ENCODE assay signal across 13 mouse cellular contexts in genomic region chr3:43719768-43720383, GRCm38 (mm10).
DNase-seq lines count a peak whose midpoint lies in the region; ATAC-seq and TF ChIP-seq lines count a peak whose summit lies in the region.
"Had no signal": no experiment of that assay in that cellular context is flagged by ENCODE, and none has a peak within 500 bp of the region (broad histone marks: within the 10 kb centered on the region; RNA-seq: fewer than 3 reads in every experiment).

No protein-coding gene starts in this region.

- no peak for TF ChIP-seq EP300 in liver, postnatal 0 days (IDR thresholded peaks at IDR 0.05; ENCODE audit: low read depth)

- H3K4me3 ChIP-seq in forebrain, embryonic 12.5 days (replicated peaks), result no peak overlapping the region
- H3K4me3 ChIP-seq in forebrain, postnatal 0 days (ENCODE audit: low read depth, low read length), result no peak overlapping the region
- no peak overlapping the region for H3K4me3 ChIP-seq in midbrain, postnatal 0 days (ENCODE audit: low read depth, low read length)
- H3K4me3 ChIP-seq in liver, postnatal 0 days (ENCODE audit: low read depth, low read length), result no peak overlapping the region
- H3K4me3 ChIP-seq: heart, adult 2 months had no signal

- no peak for DNase-seq in forebrain, postnatal 0 days
- DNase-seq in 416B (ENCODE audit: low read depth), result peak; percentile 1
- peak; percentile 1 for DNase-seq in embryo, embryonic 9.5 days (ENCODE audit: extremely low spot score)
- no peak for DNase-seq in midbrain, postnatal 0 days (ENCODE audit: low spot score)
- no peak for DNase-seq in frontal cortex, adult 2 months (ENCODE audit: extremely low spot score in 1 of 2, low spot score in 1 of 2)
- DNase-seq in layer of hippocampus, postnatal 25 days (ENCODE audit: extremely low spot score in 1 of 2, low spot score in 1 of 2), result no peak
- no peak for DNase-seq in liver, postnatal 0 days
- DNase-seq: cerebellum, postnatal 36 days; kidney, postnatal 14 days; liver had no signal

- H3K9me3 ChIP-seq in forebrain, embryonic 12.5 days, result no peaks in the 10 kb centered on the region
- no peaks in the 10 kb centered on the region for H3K9me3 ChIP-seq in forebrain, postnatal 0 days (ENCODE audit: low read length)
- no peaks in the 10 kb centered on the region for H3K9me3 ChIP-seq in midbrain, postnatal 0 days (ENCODE audit: low read length)
- H3K9me3 ChIP-seq in liver, postnatal 0 days (ENCODE audit: low read length), result no peaks in the 10 kb centered on the region

- H3K36me3 ChIP-seq in forebrain, embryonic 12.5 days (replicated peaks), result no peaks in the 10 kb centered on the region
- no peaks in the 10 kb centered on the region for H3K36me3 ChIP-seq in forebrain, postnatal 0 days (ENCODE audit: insufficient read depth)
- no peaks in the 10 kb centered on the region for H3K36me3 ChIP-seq in midbrain, postnatal 0 days (ENCODE audit: insufficient read depth, low read length)
- no peaks in the 10 kb centered on the region for H3K36me3 ChIP-seq in liver, postnatal 0 days (replicated peaks; ENCODE audit: insufficient read depth, low read length)

- H3K27me3 ChIP-seq in forebrain, embryonic 12.5 days, result no peaks in the 10 kb centered on the region
- H3K27me3 ChIP-seq in forebrain, postnatal 0 days (ENCODE audit: insufficient read depth, low read length), result no peaks in the 10 kb centered on the region
- H3K27me3 ChIP-seq in midbrain, postnatal 0 days (ENCODE audit: insufficient read depth, low read length), result no peaks in the 10 kb centered on the region
- no peaks in the 10 kb centered on the region for H3K27me3 ChIP-seq in liver, postnatal 0 days (ENCODE audit: insufficient read depth, low read length)

- H3K9ac ChIP-seq in forebrain, embryonic 12.5 days, result no peak overlapping the region
- no peak overlapping the region for H3K9ac ChIP-seq in forebrain, postnatal 0 days
- no peak overlapping the region for H3K9ac ChIP-seq in midbrain, postnatal 0 days (replicated peaks; ENCODE audit: low read length, poor library complexity, severe bottlenecking)
- H3K9ac ChIP-seq in liver, postnatal 0 days (replicated peaks), result no peak overlapping the region

- no peak overlapping the region for H3K27ac ChIP-seq in forebrain, embryonic 12.5 days
- H3K27ac ChIP-seq in forebrain, postnatal 0 days (ENCODE audit: low read depth, low read length), result no peak overlapping the region
- H3K27ac ChIP-seq in midbrain, postnatal 0 days (ENCODE audit: low read depth, low read length), result no peak overlapping the region
- H3K27ac ChIP-seq in liver, postnatal 0 days (ENCODE audit: low read depth), result no peak overlapping the region
- H3K27ac ChIP-seq: heart, adult 2 months had no signal

- H3K4me2 ChIP-seq in forebrain, embryonic 12.5 days, result no peak overlapping the region
- no peak overlapping the region for H3K4me2 ChIP-seq in forebrain, postnatal 0 days (ENCODE audit: low read depth)
- H3K4me2 ChIP-seq in midbrain, postnatal 0 days (ENCODE audit: low read depth, low read length, poor library complexity, severe bottlenecking), result no peak overlapping the region
- no peak overlapping the region for H3K4me2 ChIP-seq in liver, postnatal 0 days (ENCODE audit: low read depth, low read length)

- no peak for TF ChIP-seq CTCF in forebrain, postnatal 0 days (IDR thresholded peaks at IDR 0.05; ENCODE audit: low read depth)
- TF ChIP-seq CTCF in midbrain, postnatal 0 days (IDR thresholded peaks at IDR 0.05), result peak; percentile 16; the same call in 1 of the 2 replicates
- no peak for TF ChIP-seq CTCF in liver, postnatal 0 days (IDR thresholded peaks at IDR 0.05; ENCODE audit: low read depth)

- H3K4me1 ChIP-seq in forebrain, embryonic 12.5 days, result no peaks in the 10 kb centered on the region
- no peaks in the 10 kb centered on the region for H3K4me1 ChIP-seq in forebrain, postnatal 0 days (ENCODE audit: insufficient read depth)
- H3K4me1 ChIP-seq in midbrain, postnatal 0 days (ENCODE audit: insufficient read depth, low read length), result no peaks in the 10 kb centered on the region
- H3K4me1 ChIP-seq in liver, postnatal 0 days (ENCODE audit: insufficient read depth), result no peaks in the 10 kb centered on the region

- ATAC-seq in forebrain, embryonic 12.5 days (ENCODE audit: low FRiP score), result peak; percentile 41
- ATAC-seq in forebrain, postnatal 0 days, result no peak
- ATAC-seq in midbrain, postnatal 0 days (ENCODE audit: low FRiP score), result no peak
- ATAC-seq in liver, postnatal 0 days, result no peak
- ATAC-seq: lung, postnatal 0 days had no signal

Comparison
In these comparisons a context has a peak if more than half of its experiments do, and no peak if none do; other contexts are left out.
1. DNase-seq: peak in 416B (single experiment) and embryo, embryonic 9.5 days (single experiment); none in forebrain, postnatal 0 days (single experiment), midbrain, postnatal 0 days (single experiment), frontal cortex, adult 2 months (0 of 2), layer of hippocampus, postnatal 25 days (0 of 2) and liver, postnatal 0 days (single experiment).